In genomic region chr9:44588605-44589004, GRCm38 (mm10) we compare ENCODE assay signal across 22 mouse cellular contexts. TPM values are rescaled to one million over a fixed set of nuclear protein-coding genes. Genes with fewer than 3 reads are reported as not detected.
"Had no signal": no experiment of that assay in that cellular context is flagged by ENCODE, and none has a peak within 500 bp of the region (broad histone marks: within the 10 kb centered on the region; RNA-seq: fewer than 3 reads in every experiment).

No protein-coding gene starts in this region.

- H3K4me2 ChIP-seq: liver, embryonic 12.5 days; lung, embryonic 14.5 days; midbrain, embryonic 13.5 days; neural tube, embryonic 12.5 days; neural tube, embryonic 15.5 days had no signal

- H3K27ac ChIP-seq: left cerebral cortex, adult 2 months; macrophage; midbrain, embryonic 13.5 days; neural tube, embryonic 12.5 days; neural tube, embryonic 15.5 days had no signal

- H3K9me3 ChIP-seq: neural tube, embryonic 12.5 days; neural tube, embryonic 15.5 days had no signal

- H3K9ac ChIP-seq: liver, embryonic 12.5 days; lung, embryonic 14.5 days; midbrain, embryonic 13.5 days; neural tube, embryonic 12.5 days; neural tube, embryonic 15.5 days had no signal

- H3K4me1 ChIP-seq: midbrain, embryonic 13.5 days; neural tube, embryonic 12.5 days had no signal

- H3K27me3 ChIP-seq: liver, embryonic 12.5 days; midbrain, embryonic 13.5 days; neural tube, embryonic 12.5 days; neural tube, embryonic 15.5 days had no signal

- DNase-seq: kidney, adult 18-20 months; kidney, postnatal 10 days; kidney, postnatal 36 days; layer of hippocampus, postnatal 36 days; lung, embryonic 14.5 days; right cerebral cortex, adult 18-20 months; right cerebral cortex, postnatal 14 days; right cerebral cortex, postnatal 4 days; spleen, adult 18-20 months; thymus, adult 2 months; thymus, postnatal 14 days; thymus, postnatal 4 days had no signal

- H3K36me3 ChIP-seq: midbrain, embryonic 13.5 days; neural tube, embryonic 12.5 days; neural tube, embryonic 15.5 days had no signal

- H3K4me3 ChIP-seq: left cerebral cortex, adult 2 months; liver, embryonic 12.5 days; midbrain, embryonic 13.5 days; neural tube, embryonic 12.5 days; neural tube, embryonic 15.5 days had no signal

- ATAC-seq: lung, postnatal 0 days; midbrain, embryonic 13.5 days had no signal

RNA-seq across cellular contexts. Expression of gene Cxcr5, which starts 26.9 kb away (rescaled TPM):
- polyA plus RNA-seq: kidney, embryonic 14.5 days; liver, embryonic 12.5 days; liver, embryonic 16.5 days; lung, embryonic 14.5 days; macrophage; midbrain, embryonic 13.5 days; midbrain, postnatal 0 days; neural tube, embryonic 12.5 days; neural tube, embryonic 15.5 days had no signal
